Mouse (Mus musculus) lung, postnatal 0 days (tissue): ENCODE measurements around the gene Gm39115.
"Not testable (repeated sequence)": the region's sequence is repeated elsewhere in the genome, so short reads cannot be mapped to it uniquely, and the experiment has no call there.

Experiments used
- CTCF ChIP-seq: IDR thresholded peaks from 2 replicates; pipeline ENCODE4 v1.5.1; 2016; ENCODE audit warnings: antibody characterized with exemption, mild to moderate bottlenecking
- EP300 ChIP-seq: IDR thresholded peaks from 2 replicates; pipeline ENCODE4 v1.6.1; 2016; ENCODE audit warnings: antibody characterized with exemption, mild to moderate bottlenecking, control low read depth

- TF ChIP-seq CTCF, EP300: not testable (repeated sequence)
Observed at GRCm38 (mm10) chr7:142120629-142121028, 15.2 kb downstream of the Gm39115 start, which contains the start of gene Gm45618.
